Mouse (Mus musculus): ENCODE data around the gene Cdkn2a. TPM values are rescaled to one million over a fixed set of nuclear protein-coding genes. Genes with fewer than 3 reads are reported as not detected.

Cdkn2a gene
- 1.3 TPM for polyA plus RNA-seq (2017; shearing (Covaris generic))

DNA sequence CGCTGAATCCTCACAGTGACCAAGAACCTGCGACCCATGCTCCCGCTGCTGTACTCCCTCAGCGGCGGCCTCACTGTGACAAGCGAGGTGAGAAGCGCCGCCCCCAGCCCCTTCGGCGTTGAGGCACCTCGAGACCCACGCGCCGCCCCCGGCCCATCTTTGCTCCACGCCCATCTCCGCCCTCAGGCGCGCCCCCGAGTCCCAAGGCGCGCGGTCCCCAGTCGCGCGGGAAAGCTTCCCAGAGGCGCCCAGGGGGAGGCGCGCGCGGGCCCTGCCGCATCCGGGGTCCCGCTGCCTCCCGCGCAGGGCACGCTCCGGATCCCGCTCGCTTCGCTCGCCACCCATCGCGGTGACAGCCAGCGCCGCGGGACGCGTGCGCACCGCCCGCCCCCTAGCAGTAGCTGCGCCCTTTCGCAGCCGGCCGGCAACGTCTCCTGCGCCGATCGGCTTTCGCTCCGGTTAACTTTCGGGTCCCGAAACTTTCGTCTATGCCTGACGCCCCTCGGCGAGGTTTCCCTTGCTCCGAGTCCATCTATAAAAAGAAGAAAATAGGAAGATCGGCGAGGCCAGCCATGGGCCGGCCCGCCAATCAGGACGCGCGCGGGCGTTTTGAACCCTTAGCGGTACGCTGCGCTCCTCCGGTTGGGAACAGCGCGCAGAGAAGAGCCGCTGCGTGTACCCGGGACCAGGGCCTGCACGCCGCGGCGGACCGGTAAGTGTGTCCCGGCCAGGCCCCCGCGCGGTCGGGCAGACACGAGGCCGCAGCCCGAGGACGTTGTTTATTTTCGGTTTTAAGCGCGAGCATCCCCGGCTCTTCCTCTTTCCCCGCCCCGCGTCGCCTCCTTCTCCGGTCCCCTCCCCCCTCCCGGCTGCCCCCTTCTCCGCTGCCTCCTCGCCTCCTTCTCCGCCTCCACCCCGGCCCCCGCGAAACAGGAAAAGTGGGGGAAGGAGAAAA lies at the start of gene Cdkn2a:
Gene Cdkn2a, minus strand, starts transcription at position 168 of the 955 bp plus-strand sequence.

GRCm38 (mm10) chr4:89310491-89311254 lies 16.2 kb upstream of the Cdkn2a start, which contains the start of gene Cdkn2b:
Cdkn2b (minus strand) TSS chr4:89311039.

Other genes with a start within 250 kb of the Cdkn2a start
- gene Mtap, start 157.5 kb downstream of the Cdkn2a start, polyA plus RNA-seq (2017; shearing (Covaris generic)), result 74.8 TPM
- 10.5 TPM for gene Cdkn2b, start 16.4 kb upstream of the Cdkn2a start, polyA plus RNA-seq (2017; shearing (Covaris generic))

Measured in effector memory CD4-positive, alpha-beta T cell, adult 7 months (primary cell).